Mouse (Mus musculus) small intestine, adult 2 months (tissue): ENCODE results near the gene Acot2. TPM values are rescaled to one million over a fixed set of nuclear protein-coding genes. Genes with fewer than 3 reads are reported as not detected.

Experiments used
- H3K27ac ChIP-seq: fragments of 200-500 bp; 2 replicates; pipeline ENCODE4 v1.5.1; 2012; ENCODE audit warnings: low read depth, low read length, control low read depth, inconsistent platforms; ENCODE audit not compliant: insufficient read depth
- H3K27me3 ChIP-seq: fragments of 200-500 bp; 2 replicates; pipeline ENCODE4 v1.6.1; 2012; ENCODE audit warnings: mild to moderate bottlenecking, moderate library complexity, low read length, inconsistent platforms; ENCODE audit not compliant: control insufficient read depth, insufficient read depth
- H3K36me3 ChIP-seq: fragments of 200-500 bp; 2 replicates; pipeline ENCODE4 v1.6.1; 2012; ENCODE audit warnings: mild to moderate bottlenecking, low read length, control low read depth, inconsistent platforms; ENCODE audit not compliant: control insufficient read depth, insufficient read depth
- H3K4me1 ChIP-seq: fragments of 200-500 bp; 2 replicates; pipeline ENCODE4 v1.6.1; 2012; ENCODE audit warnings: low read length, inconsistent platforms, mixed read lengths; ENCODE audit not compliant: control insufficient read depth, insufficient read depth, insufficient read length
- H3K4me3 ChIP-seq: fragments of 200-500 bp; 2 replicates; pipeline ENCODE4 v1.5.1; 2012; ENCODE audit warnings: low read depth, mild to moderate bottlenecking, control low read depth, inconsistent platforms, low read length, moderate library complexity
- CTCF ChIP-seq: fragments of 200-500 bp; IDR thresholded peaks from 2 replicates; pipeline ENCODE4 v1.5.1; 2012; ENCODE audit warnings: low read depth, mild to moderate bottlenecking, control low read depth, inconsistent platforms, low read length, moderate library complexity, mixed read lengths; ENCODE audit not compliant: insufficient replicate concordance, insufficient read length; ENCODE audit errors: extremely low read depth
- POLR2A ChIP-seq: fragments of 200-500 bp; IDR thresholded peaks from 2 replicates; pipeline ENCODE4 v1.6.1; 2012; ENCODE audit warnings: low read depth, mild to moderate bottlenecking, control low read depth, inconsistent platforms, low read length, moderate library complexity
- WGBS: fragments of 180-500 bp; shearing (Covaris S2); methylation state at CpG from one replicate; pipeline ENCODE4 v1.1.7; 2018; 5-methylcytosine and 5-hydroxymethylcytosine counted together
- polyA plus RNA-seq: library from polyadenylated mRNA; depleted of rRNA; stranded (reverse); fragments of >200 nt; gene quantifications from 2 replicates; pipeline ENCODE4 v1.2.3, GENCODE M21; 2012

Gene Acot2
- polyA plus RNA-seq, 1 experiment, result 7.6 TPM

DNA sequence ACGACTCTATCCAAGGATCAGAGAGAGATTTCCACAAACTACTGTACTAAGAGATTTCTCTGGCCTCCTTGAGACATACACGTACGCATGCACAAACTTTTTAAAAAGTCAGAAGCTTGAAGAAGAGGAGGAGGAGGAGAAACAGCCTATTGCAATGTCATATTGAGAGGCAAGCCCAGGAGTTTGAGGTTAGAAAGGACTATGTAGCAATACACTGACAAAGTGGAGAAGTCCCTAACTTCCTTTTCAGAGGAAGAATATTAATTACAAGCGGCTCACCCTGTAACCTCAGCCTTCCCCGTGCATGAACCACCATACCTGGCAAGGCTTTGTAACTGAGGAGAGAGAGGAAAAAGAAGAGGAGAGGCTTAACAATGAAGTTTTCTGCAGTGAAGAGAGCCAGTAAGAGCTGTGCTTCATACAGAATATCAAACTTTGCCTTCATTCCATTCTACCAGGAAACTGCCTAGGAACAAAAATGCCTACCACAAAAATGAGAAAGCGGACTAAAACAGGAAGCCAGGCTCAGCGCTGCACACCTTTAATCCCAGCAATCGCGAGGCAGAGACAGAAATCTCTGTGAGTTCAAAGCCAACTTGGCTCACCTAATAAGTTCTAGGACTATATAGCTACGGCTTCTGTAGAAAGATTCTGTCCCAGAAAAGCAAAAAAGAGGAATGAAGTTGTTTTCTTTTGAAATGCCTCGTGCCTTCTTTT lies 37.7 kb upstream of the Acot2 start:
- TF ChIP-seq POLR2A (no peak), CTCF (no peak)
- Histone ChIP-seq H3K27ac (peak overlapping the region; percentile 25), H3K27me3 (no peaks in the 10 kb centered on the region), H3K4me1 (peaks cover 11% of the 10 kb centered on the region), H3K4me3 (peak overlapping the region; percentile 42), H3K36me3 (no peaks in the 10 kb centered on the region)
- 22% methylated on average over 11 of the region's 11 CpGs for WGBS

DNA sequence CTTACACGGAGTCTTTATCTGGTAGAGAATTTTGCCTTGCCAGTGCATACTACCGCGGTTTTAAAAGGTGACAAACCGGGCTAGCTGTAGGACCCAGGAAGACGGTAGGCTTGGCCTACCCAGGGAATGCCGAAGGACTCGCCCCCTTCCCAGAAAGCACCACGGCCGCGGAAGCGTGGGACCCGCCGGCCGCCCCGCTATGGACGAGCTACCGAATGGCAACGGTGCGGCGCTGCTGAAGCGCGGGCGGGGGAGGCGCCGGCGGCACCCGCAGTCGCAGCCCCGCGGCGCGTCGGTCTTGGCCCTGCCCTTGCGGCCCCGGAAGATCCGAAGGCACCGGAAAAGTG lies 37.2 kb upstream of the Acot2 start, which contains the start of gene Riox1:
Riox1 (plus strand) TSS at position 116 of the 347 bp plus-strand sequence.
- Histone ChIP-seq H3K4me1 (peaks cover 11% of the 10 kb centered on the region), H3K4me3 (peak within 1 kb of the TSS; percentile 65), H3K27ac (peak within 1 kb of the TSS; percentile 25), H3K36me3 (no peaks in the 10 kb centered on the region), H3K27me3 (no peaks in the 10 kb centered on the region)
- TF ChIP-seq POLR2A, result peak; percentile 82
- TF ChIP-seq CTCF, result no peak
- WGBS, result under 1% methylated on average over 37 of the region's 37 CpGs

DNA sequence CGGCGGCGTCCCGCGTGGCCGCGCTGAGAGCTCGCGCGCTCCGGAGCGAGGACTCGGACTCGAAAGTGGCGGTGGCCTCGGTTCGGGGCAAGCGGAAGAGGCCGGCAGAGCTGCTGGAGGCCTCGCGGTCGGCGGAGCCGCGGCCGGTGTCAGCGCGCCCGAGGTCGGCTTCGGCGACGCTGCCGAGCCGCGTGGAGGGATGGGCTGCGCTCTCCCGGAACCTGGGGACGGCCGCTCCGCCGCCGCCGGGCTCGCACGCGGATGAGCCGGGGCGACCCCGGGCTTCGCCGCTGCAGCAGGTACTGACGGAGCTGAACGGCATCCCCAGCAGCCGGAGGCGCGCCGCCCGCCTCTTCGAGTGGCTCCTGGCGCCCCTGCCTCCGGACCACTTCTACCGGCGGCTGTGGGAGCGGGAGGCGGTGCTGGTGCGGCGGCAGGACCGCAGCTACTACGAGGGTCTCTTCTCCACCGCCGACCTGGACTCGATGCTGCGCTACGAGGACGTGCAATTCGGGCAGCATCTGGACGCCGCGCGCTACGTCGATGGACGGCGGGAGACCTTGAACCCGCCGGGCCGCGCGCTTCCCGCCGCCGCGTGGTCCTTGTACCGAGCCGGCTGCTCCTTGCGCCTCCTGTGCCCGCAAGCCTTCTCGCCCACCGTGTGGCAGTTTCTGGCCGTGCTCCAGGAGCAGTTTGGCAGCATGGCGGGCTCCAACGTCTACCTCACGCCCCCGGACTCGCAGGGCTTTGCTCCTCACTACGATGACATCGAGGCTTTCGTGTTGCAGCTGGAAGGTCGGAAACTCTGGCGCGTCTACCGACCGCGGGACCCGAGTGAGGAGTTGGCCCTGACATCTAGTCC lies 36.6 kb upstream of the Acot2 start:
- Histone ChIP-seq H3K4me1 (peaks cover 11% of the 10 kb centered on the region), H3K27ac (peak overlapping the region; percentile 4), H3K36me3 (no peaks in the 10 kb centered on the region), H3K4me3 (peak overlapping the region; percentile 65), H3K27me3 (no peaks in the 10 kb centered on the region)
- TF ChIP-seq CTCF (no peak), POLR2A (no peak)
- under 1% methylated on average over 116 of the region's 116 CpGs for WGBS

DNA sequence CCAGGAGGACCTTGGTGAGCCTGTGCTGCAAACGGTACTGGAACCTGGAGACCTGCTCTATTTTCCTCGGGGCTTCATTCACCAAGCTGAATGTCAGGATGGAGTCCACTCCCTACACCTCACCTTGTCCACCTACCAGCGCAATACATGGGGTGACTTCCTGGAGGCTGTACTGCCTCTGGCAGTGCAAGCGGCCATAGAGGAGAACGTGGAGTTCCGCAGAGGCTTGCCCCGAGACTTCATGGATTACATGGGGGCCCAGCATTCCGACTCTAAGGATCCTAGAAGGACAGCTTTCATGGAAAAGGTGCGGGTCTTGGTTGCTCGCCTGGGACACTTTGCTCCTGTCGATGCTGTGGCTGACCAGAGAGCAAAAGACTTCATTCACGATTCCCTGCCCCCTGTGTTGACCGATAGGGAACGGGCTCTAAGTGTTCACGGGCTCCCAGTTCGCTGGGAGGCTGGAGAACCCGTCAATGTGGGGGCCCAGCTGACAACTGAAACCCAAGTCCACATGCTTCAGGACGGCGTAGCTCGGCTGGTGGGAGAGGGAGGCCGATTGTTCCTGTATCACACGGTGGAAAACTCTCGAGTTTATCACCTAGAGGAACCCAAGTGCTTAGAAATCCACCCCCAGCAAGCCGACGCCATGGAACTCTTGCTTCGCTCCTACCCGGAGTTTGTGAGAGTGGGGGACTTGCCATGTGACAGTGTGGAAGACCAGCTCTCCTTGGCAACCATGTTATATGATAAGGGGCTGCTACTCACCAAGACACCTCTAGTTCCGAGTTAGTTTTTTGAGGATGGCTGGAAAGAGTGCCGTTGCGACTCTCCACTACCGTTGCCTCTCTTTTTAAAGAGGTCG lies 35.7 kb upstream of the Acot2 start:
- no peaks in the 10 kb centered on the region for H3K27me3 ChIP-seq
- 28% methylated on average over 32 of the region's 32 CpGs for WGBS
- H3K4me1 ChIP-seq, result peaks cover 11% of the 10 kb centered on the region
- peak overlapping the region; percentile 65 for H3K4me3 ChIP-seq
- H3K27ac ChIP-seq, result no peak overlapping the region
- TF ChIP-seq POLR2A (no peak; the same call in 1 of the 2 replicates), CTCF (no peak)
- H3K36me3 ChIP-seq, result no peaks in the 10 kb centered on the region

DNA sequence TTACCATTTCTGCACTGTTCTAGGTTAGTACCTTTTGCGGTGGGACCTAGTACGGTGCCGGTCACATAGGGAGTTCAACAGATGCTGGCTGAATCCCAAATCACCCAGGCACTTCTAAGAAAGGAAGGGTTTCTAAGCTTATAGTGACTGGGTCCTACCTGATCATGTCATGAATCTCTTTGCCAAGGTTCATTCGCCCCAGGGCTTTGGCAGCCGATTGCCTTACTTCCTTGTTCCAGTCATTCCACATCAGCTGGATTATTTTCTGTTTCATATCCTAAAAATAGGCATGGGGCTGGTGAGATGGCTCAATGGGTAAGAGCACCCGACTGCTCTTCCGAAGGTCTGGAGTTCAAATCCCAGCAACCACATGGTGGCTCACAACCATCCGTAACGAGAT lies 29.4 kb upstream of the Acot2 start:
- WGBS, result 76% methylated on average over 9 of the region's 9 CpGs
- H3K27ac ChIP-seq, result no peak overlapping the region
- no peaks in the 10 kb centered on the region for H3K27me3 ChIP-seq
- no peaks in the 10 kb centered on the region for H3K36me3 ChIP-seq
- no peaks in the 10 kb centered on the region for H3K4me1 ChIP-seq
- no peak overlapping the region for H3K4me3 ChIP-seq
- TF ChIP-seq POLR2A (no peak), CTCF (no peak)

DNA sequence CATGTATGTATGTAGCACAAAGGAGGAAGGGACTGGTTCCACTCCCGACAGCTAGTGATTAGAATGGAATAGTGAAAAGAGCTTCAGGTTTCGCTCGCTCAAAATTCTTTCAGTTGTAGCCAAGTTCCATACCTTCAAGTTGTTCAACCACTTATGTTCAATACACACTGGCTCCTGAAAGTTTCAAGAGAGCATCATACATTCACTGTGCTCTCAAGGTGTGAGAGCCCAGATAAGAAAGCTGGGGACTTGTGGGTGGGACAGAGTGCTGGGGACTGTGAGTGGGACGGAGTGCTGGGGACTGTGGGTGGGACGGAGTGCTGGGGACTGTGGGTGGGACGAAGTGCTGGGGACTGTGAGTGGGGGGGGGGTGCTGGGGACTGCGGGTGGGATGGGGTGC lies 22.4 kb upstream of the Acot2 start:
- Histone ChIP-seq H3K4me3 (no peak overlapping the region), H3K36me3 (no peaks in the 10 kb centered on the region)
- WGBS, result 93% methylated on average over 7 of the region's 7 CpGs

More for the DNA sequence above, 22.4 kb upstream of the Acot2 start:
- Histone ChIP-seq H3K27ac (no peak overlapping the region), H3K27me3 (no peaks in the 10 kb centered on the region), H3K4me1 (no peaks in the 10 kb centered on the region)
- no peak for TF ChIP-seq CTCF
- no peak for TF ChIP-seq POLR2A
